Mouse (Mus musculus): ENCODE measurements around the gene Nox1.

DNA sequence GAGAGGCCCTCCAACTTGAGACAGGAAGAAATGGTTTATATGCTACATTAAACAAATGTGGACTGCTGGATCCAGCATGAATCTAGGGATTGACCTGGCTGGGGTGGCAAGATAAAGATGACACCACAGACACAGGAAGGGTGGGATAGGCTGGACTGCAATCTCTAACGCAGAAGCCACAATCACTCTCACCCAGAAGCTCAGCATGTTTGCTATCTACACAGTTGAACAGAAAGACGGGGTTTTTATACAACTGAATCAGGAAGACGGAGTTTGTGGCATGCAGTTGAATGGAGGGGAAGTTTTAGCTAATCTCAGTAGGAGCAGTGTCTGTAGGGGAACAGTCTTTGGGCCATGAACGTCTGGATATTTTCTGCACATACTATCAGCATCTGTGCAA lies 79.8 kb downstream of the Nox1 start:
- TF ChIP-seq TAL1 (IDR thresholded peaks at IDR 0.05; ENCODE audit: low read length) (peak; percentile 95), CHD1 (IDR thresholded peaks at IDR 0.05; ENCODE audit: low read depth, low read length) (no peak), GATA1 (IDR thresholded peaks at IDR 0.05; ENCODE audit: low read depth, low read length) (peak; percentile 98), CTCF (IDR thresholded peaks at IDR 0.05 in 2 of 3, conservative IDR thresholded peaks at IDR 0.05 in 1 of 3; ENCODE audit: control insufficient read depth in 1 of 3, insufficient read depth in 1 of 3, low read depth in 2 of 3, low read length in 3 of 3, poor library complexity in 1 of 3, severe bottlenecking in 1 of 3) (no peak), MAZ (IDR thresholded peaks at IDR 0.05; ENCODE audit: low read depth, low read length) (no peak), POLR2A (IDR thresholded peaks at IDR 0.05; ENCODE audit: control insufficient read depth in 1 of 2, insufficient read depth in 1 of 2, low read depth in 1 of 2, low read length in 2 of 2, poor library complexity in 1 of 2) (no peak), TCF12 (IDR thresholded peaks at IDR 0.05; ENCODE audit: low read depth, low read length) (peak; percentile 94), MYC (IDR thresholded peaks at IDR 0.05; ENCODE audit: low read depth, low read length) (peak; percentile 82; the same call in 1 of the 2 replicates), JUND (IDR thresholded peaks at IDR 0.05; ENCODE audit: low read depth, low read length) (peak; percentile 65; the same call in 1 of the 2 replicates), GABPA (IDR thresholded peaks at IDR 0.05; ENCODE audit: low read depth, low read length) (no peak), TBP (IDR thresholded peaks at IDR 0.05; ENCODE audit: low read depth, low read length) (no peak), MEF2A (IDR thresholded peaks at IDR 0.05; ENCODE audit: extremely low read depth, insufficient replicate concordance, low read depth, low read length, poor library complexity, severe bottlenecking) (no peak)
